Mouse (Mus musculus): Measurements from ENCODE around the gene Leng9.

DNA sequence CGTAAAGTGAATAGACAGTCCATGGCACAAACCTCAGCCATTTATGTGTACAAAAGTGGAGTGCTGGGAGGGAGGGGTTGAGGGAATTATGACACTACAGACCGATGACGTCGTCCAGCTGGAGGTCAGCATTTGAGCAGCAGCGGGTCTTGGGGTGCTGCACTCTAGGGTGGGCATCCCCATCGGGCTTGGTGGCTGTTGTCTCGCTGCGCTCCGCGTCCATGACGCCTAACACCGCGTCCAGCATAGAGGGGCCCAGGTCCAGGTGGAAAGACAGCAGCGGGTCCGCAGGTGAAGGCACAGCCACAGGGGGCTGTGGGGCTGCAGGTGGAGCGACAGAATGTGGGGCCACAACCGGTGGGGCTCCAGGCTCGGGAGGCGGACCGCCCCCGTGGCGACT, 1.1 kb upstream of the Leng9 start:
- TF ChIP-seq CTCF (IDR thresholded peaks at IDR 0.05; ENCODE audit: borderline replicate concordance, control insufficient read depth, extremely low read depth, insufficient read depth, low read length, poor library complexity) (no peak), POLR2A (IDR thresholded peaks at IDR 0.05; ENCODE audit: control insufficient read depth, extremely low read depth, insufficient read depth, low read length, poor library complexity) (no peak)

Measured in thymus, adult 2 months (tissue).